Comparison of ENCODE assay signal across 8 mouse cellular contexts in the genomic region with DNA sequence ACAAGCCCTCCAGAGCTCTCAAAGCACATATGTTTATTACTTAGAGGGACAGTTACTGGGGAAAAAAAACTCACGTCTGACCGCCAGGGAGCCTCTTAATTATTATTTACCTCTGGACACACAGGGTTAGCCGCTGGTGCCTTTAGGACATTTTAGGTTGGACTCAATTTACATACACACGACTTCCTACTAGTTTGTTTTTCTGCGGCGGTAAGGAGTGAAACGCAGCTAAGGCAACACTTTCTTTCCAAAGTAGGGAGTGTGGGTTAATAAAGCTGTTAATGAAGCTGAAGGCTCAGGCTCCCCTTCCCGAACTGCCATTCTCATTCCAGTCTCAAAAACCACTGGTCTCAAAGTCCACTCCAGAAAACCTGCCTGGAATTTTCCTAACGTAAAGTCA.
DNase-seq lines count a peak whose midpoint lies in the region; ATAC-seq and TF ChIP-seq lines count a peak whose summit lies in the region.

No protein-coding gene starts in this region.

- no peak for TF ChIP-seq POLR2A in cerebellum, adult 2 months (IDR thresholded peaks at IDR 0.05; ENCODE audit: borderline replicate concordance, insufficient read depth, low read length)
- TF ChIP-seq POLR2A in thymus, adult 2 months (IDR thresholded peaks at IDR 0.05; ENCODE audit: control insufficient read depth, extremely low read depth, insufficient read depth, low read length, poor library complexity), result no peak

- no peaks in the 10 kb centered on the region for H3K27me3 ChIP-seq in cerebellum, adult 2 months (ENCODE audit: control insufficient read depth, insufficient read depth, low read length)
- no peaks in the 10 kb centered on the region for H3K27me3 ChIP-seq in thymus, adult 2 months (ENCODE audit: control insufficient read depth, insufficient read depth, low read length)
- H3K27me3 ChIP-seq in liver, embryonic 12.5 days (replicated peaks), result peaks cover 5% of the 10 kb centered on the region

- peak overlapping the region; percentile 32 for H3K9ac ChIP-seq in liver, embryonic 12.5 days

- H3K9me3 ChIP-seq in liver, embryonic 12.5 days (replicated peaks), result no peaks in the 10 kb centered on the region

- TF ChIP-seq CTCF in cerebellum, adult 2 months (IDR thresholded peaks at IDR 0.05; ENCODE audit: borderline replicate concordance, insufficient read depth, low read depth, low read length), result no peak
- TF ChIP-seq CTCF in thymus, adult 2 months (IDR thresholded peaks at IDR 0.05; ENCODE audit: borderline replicate concordance, control insufficient read depth, extremely low read depth, insufficient read depth, low read length, poor library complexity), result no peak

- no peaks in the 10 kb centered on the region; the same call in 1 of the 2 replicates for H3K4me1 ChIP-seq in cerebellum, adult 2 months (ENCODE audit: control insufficient read depth, insufficient read depth, low read length)
- H3K4me1 ChIP-seq in thymus, adult 2 months (replicated peaks; ENCODE audit: control insufficient read depth, insufficient read depth, low read length), result no peaks in the 10 kb centered on the region; the same call in 1 of the 2 replicates
- H3K4me1 ChIP-seq in liver, embryonic 12.5 days, result peaks cover 19% of the 10 kb centered on the region

- H3K27ac ChIP-seq in cerebellum, adult 2 months (ENCODE audit: insufficient read depth, low read length), result peak overlapping the region; percentile 18; the same call in 1 of the 2 replicates
- H3K27ac ChIP-seq in thymus, adult 2 months (ENCODE audit: control insufficient read depth, insufficient read depth, low read length), result no peak overlapping the region
- peak overlapping the region; percentile 70 for H3K27ac ChIP-seq in liver, embryonic 12.5 days

- no peak for ATAC-seq in liver, embryonic 12.5 days

- WGBS in cerebellum, adult 2 months, result 21% methylated on average over 9 of the region's 9 CpGs
- WGBS in thymus, adult 2 months, result 39% methylated on average over 9 of the region's 9 CpGs
- 2% methylated on average over 9 of the region's 9 CpGs for WGBS in liver, embryonic 12.5 days (ENCODE audit: insufficient replicate concordance)

- DNase-seq in cerebellum, adult 2 months, result no peak
- DNase-seq in cerebellum, postnatal 4 days (ENCODE audit: low spot score in 2 of 2), result no peak
- DNase-seq in thymus, adult 2 months, result no peak
- no peak for DNase-seq in thymus, postnatal 4 days
- DNase-seq in cerebellum, adult 18-20 months, result no peak
- no peak for DNase-seq in adrenal gland, adult 2 months
- no peak for DNase-seq in cerebellum, postnatal 14 days

- H3K4me2 ChIP-seq in liver, embryonic 12.5 days, result peak overlapping the region; percentile 59

- peak overlapping the region; percentile 49 for H3K4me3 ChIP-seq in cerebellum, adult 2 months (replicated peaks; ENCODE audit: insufficient read depth, low read depth, low read length)
- H3K4me3 ChIP-seq in thymus, adult 2 months (ENCODE audit: control insufficient read depth, insufficient read depth, low read length), result peak overlapping the region; percentile 17
- H3K4me3 ChIP-seq in liver, embryonic 12.5 days, result peak overlapping the region; percentile 40

- H3K36me3 ChIP-seq in thymus, adult 2 months (ENCODE audit: control insufficient read depth, insufficient read depth, low read length), result no peaks in the 10 kb centered on the region
- 0 out of 2 replicates have a peak, but pooled peaks cover 14% of the 10 kb centered on the region for H3K36me3 ChIP-seq in liver, embryonic 12.5 days
